Mouse (Mus musculus): ENCODE measurements at regions not wholly inside any gene's neighbourhood (a gene's known extent, or its start where the extent isn't known, plus 50 kb on each side); places are given as distances from the start of the nearest gene placed in this dataset.

- H3K36me3 ChIP-seq (ENCODE audit: control insufficient read depth, insufficient read depth, low read length) = no peaks in the 10 kb centered on the region
- no peak overlapping the region for H3K4me2 ChIP-seq (ENCODE audit: low read depth, low read length)
- no peaks in the 10 kb centered on the region for H3K4me1 ChIP-seq (ENCODE audit: control insufficient read depth, insufficient read depth, low read length)
- no peak overlapping the region for H3K4me3 ChIP-seq (ENCODE audit: low read depth, low read length)
- ATAC-seq (ENCODE audit: low read depth) = no peak
- WGBS = 89% methylated on average over 3 of the region's 3 CpGs
- no peak overlapping the region for H3K9ac ChIP-seq (replicated peaks; ENCODE audit: low read depth, low read length)
- H3K27me3 ChIP-seq (ENCODE audit: control insufficient read depth, insufficient read depth, low read length) = no peaks in the 10 kb centered on the region
- no peak overlapping the region for H3K27ac ChIP-seq (ENCODE audit: low read depth, low read length)
- no peaks in the 10 kb centered on the region for H3K9me3 ChIP-seq (ENCODE audit: control insufficient read depth, low read length)
Measured at GRCm38 (mm10) chr15:42231692-42232091, 2097.5 kb downstream of the 9330182O14Rik start.

- no peak for ATAC-seq (ENCODE audit: low read depth)
- H3K4me2 ChIP-seq (ENCODE audit: low read depth, low read length) = no peak overlapping the region
- WGBS = 94% methylated on average over 1 of the region's 1 CpGs
Measured at GRCm38 (mm10) chr15:42246812-42247211, 2112.6 kb downstream of the 9330182O14Rik start.

GRCm38 (mm10) chr15:42252730-42253330 lies 2118.7 kb downstream of the 9330182O14Rik start:
- H3K27ac ChIP-seq (ENCODE audit: low read depth, low read length) = no peak overlapping the region
- H3K4me2 ChIP-seq (ENCODE audit: low read depth, low read length) = no peak overlapping the region
- H3K4me1 ChIP-seq (ENCODE audit: control insufficient read depth, insufficient read depth, low read length) = no peaks in the 10 kb centered on the region
- WGBS = 79% methylated on average over 2 of the region's 2 CpGs
- H3K9ac ChIP-seq (replicated peaks; ENCODE audit: low read depth, low read length) = no peak overlapping the region
- H3K27me3 ChIP-seq (ENCODE audit: control insufficient read depth, insufficient read depth, low read length) = no peaks in the 10 kb centered on the region
- ATAC-seq (ENCODE audit: low read depth) = no peak
- H3K36me3 ChIP-seq (ENCODE audit: control insufficient read depth, insufficient read depth, low read length) = no peaks in the 10 kb centered on the region
- no peaks in the 10 kb centered on the region for H3K9me3 ChIP-seq (ENCODE audit: control insufficient read depth, low read length)
- no peak overlapping the region for H3K4me3 ChIP-seq (ENCODE audit: low read depth, low read length)

More at GRCm38 (mm10) chr15:42246812-42247211, 2112.6 kb downstream of the 9330182O14Rik start:
- H3K4me3 ChIP-seq (ENCODE audit: low read depth, low read length) = no peak overlapping the region
- H3K4me1 ChIP-seq (ENCODE audit: control insufficient read depth, insufficient read depth, low read length) = no peaks in the 10 kb centered on the region
- no peaks in the 10 kb centered on the region for H3K9me3 ChIP-seq (ENCODE audit: control insufficient read depth, low read length)
- no peak overlapping the region for H3K9ac ChIP-seq (replicated peaks; ENCODE audit: low read depth, low read length)
- H3K27ac ChIP-seq (ENCODE audit: low read depth, low read length) = no peak overlapping the region
- no peaks in the 10 kb centered on the region for H3K27me3 ChIP-seq (ENCODE audit: control insufficient read depth, insufficient read depth, low read length)
- no peaks in the 10 kb centered on the region for H3K36me3 ChIP-seq (ENCODE audit: control insufficient read depth, insufficient read depth, low read length)

GRCm38 (mm10) chr15:42256343-42256742 lies 2122.2 kb downstream of the 9330182O14Rik start:
- no peaks in the 10 kb centered on the region for H3K9me3 ChIP-seq (ENCODE audit: control insufficient read depth, low read length)
- no peak overlapping the region for H3K4me2 ChIP-seq (ENCODE audit: low read depth, low read length)
- 56% methylated on average over 2 of the region's 2 CpGs for WGBS
- no peaks in the 10 kb centered on the region for H3K4me1 ChIP-seq (ENCODE audit: control insufficient read depth, insufficient read depth, low read length)
- no peak overlapping the region for H3K27ac ChIP-seq (ENCODE audit: low read depth, low read length)
- H3K9ac ChIP-seq (replicated peaks; ENCODE audit: low read depth, low read length) = no peak overlapping the region
- no peaks in the 10 kb centered on the region for H3K27me3 ChIP-seq (ENCODE audit: control insufficient read depth, insufficient read depth, low read length)
- no peak overlapping the region for H3K4me3 ChIP-seq (ENCODE audit: low read depth, low read length)
- H3K36me3 ChIP-seq (ENCODE audit: control insufficient read depth, insufficient read depth, low read length) = no peaks in the 10 kb centered on the region
- ATAC-seq (ENCODE audit: low read depth) = peak; percentile 38; the same call in 1 of the 2 replicates

- Histone ChIP-seq H3K4me3 (ENCODE audit: low read depth, low read length) (no peak overlapping the region), H3K4me1 (ENCODE audit: control insufficient read depth, insufficient read depth, low read length) (no peaks in the 10 kb centered on the region), H3K36me3 (ENCODE audit: control insufficient read depth, insufficient read depth, low read length) (no peaks in the 10 kb centered on the region), H3K9ac (replicated peaks; ENCODE audit: low read depth, low read length) (no peak overlapping the region), H3K4me2 (ENCODE audit: low read depth, low read length) (no peak overlapping the region), H3K27me3 (ENCODE audit: control insufficient read depth, insufficient read depth, low read length) (no peaks in the 10 kb centered on the region), H3K9me3 (ENCODE audit: control insufficient read depth, low read length) (no peaks in the 10 kb centered on the region), H3K27ac (ENCODE audit: low read depth, low read length) (no peak overlapping the region)
- 75% methylated on average over 1 of the region's 1 CpGs for WGBS
- no peak for ATAC-seq (ENCODE audit: low read depth)
Measured at GRCm38 (mm10) chr15:42275117-42275516, 2141.0 kb downstream of the 9330182O14Rik start.

GRCm38 (mm10) chr15:42277247-42277646 lies 2143.1 kb downstream of the 9330182O14Rik start:
- no peak for ATAC-seq (ENCODE audit: low read depth)
- 81% methylated on average over 2 of the region's 2 CpGs for WGBS

GRCm38 (mm10) chr15:42280810-42281209 lies 2146.6 kb downstream of the 9330182O14Rik start:
- 96% methylated on average over 3 of the region's 3 CpGs for WGBS
- Histone ChIP-seq H3K36me3 (ENCODE audit: control insufficient read depth, insufficient read depth, low read length) (no peaks in the 10 kb centered on the region), H3K27me3 (ENCODE audit: control insufficient read depth, insufficient read depth, low read length) (no peaks in the 10 kb centered on the region), H3K4me2 (ENCODE audit: low read depth, low read length) (no peak overlapping the region), H3K9ac (replicated peaks; ENCODE audit: low read depth, low read length) (no peak overlapping the region), H3K4me3 (ENCODE audit: low read depth, low read length) (no peak overlapping the region), H3K4me1 (ENCODE audit: control insufficient read depth, insufficient read depth, low read length) (no peaks in the 10 kb centered on the region), H3K9me3 (ENCODE audit: control insufficient read depth, low read length) (no peaks in the 10 kb centered on the region), H3K27ac (ENCODE audit: low read depth, low read length) (no peak overlapping the region)
- no peak for ATAC-seq (ENCODE audit: low read depth)

More at GRCm38 (mm10) chr15:42277247-42277646, 2143.1 kb downstream of the 9330182O14Rik start:
- no peak overlapping the region for H3K4me3 ChIP-seq (ENCODE audit: low read depth, low read length)
- H3K4me1 ChIP-seq (ENCODE audit: control insufficient read depth, insufficient read depth, low read length) = no peaks in the 10 kb centered on the region
- no peak overlapping the region for H3K9ac ChIP-seq (replicated peaks; ENCODE audit: low read depth, low read length)
- H3K27ac ChIP-seq (ENCODE audit: low read depth, low read length) = no peak overlapping the region
- H3K4me2 ChIP-seq (ENCODE audit: low read depth, low read length) = no peak overlapping the region
- no peaks in the 10 kb centered on the region for H3K9me3 ChIP-seq (ENCODE audit: control insufficient read depth, low read length)
- no peaks in the 10 kb centered on the region for H3K36me3 ChIP-seq (ENCODE audit: control insufficient read depth, insufficient read depth, low read length)
- H3K27me3 ChIP-seq (ENCODE audit: control insufficient read depth, insufficient read depth, low read length) = no peaks in the 10 kb centered on the region

- H3K27ac ChIP-seq (ENCODE audit: low read depth, low read length) = no peak overlapping the region
- H3K9ac ChIP-seq (replicated peaks; ENCODE audit: low read depth, low read length) = no peak overlapping the region
- WGBS = 75% methylated on average over 4 of the region's 4 CpGs
- no peaks in the 10 kb centered on the region for H3K36me3 ChIP-seq (ENCODE audit: control insufficient read depth, insufficient read depth, low read length)
- H3K9me3 ChIP-seq (ENCODE audit: control insufficient read depth, low read length) = no peaks in the 10 kb centered on the region
- no peak for ATAC-seq (ENCODE audit: low read depth)
- no peaks in the 10 kb centered on the region for H3K27me3 ChIP-seq (ENCODE audit: control insufficient read depth, insufficient read depth, low read length)
- no peaks in the 10 kb centered on the region for H3K4me1 ChIP-seq (ENCODE audit: control insufficient read depth, insufficient read depth, low read length)
- H3K4me2 ChIP-seq (ENCODE audit: low read depth, low read length) = no peak overlapping the region
- no peak overlapping the region for H3K4me3 ChIP-seq (ENCODE audit: low read depth, low read length)
Measured at GRCm38 (mm10) chr15:42296406-42296805, 2162.2 kb downstream of the 9330182O14Rik start.

GRCm38 (mm10) chr15:42297430-42297829 lies 2163.3 kb downstream of the 9330182O14Rik start:
- no peak overlapping the region for H3K27ac ChIP-seq (ENCODE audit: low read depth, low read length)
- H3K36me3 ChIP-seq (ENCODE audit: control insufficient read depth, insufficient read depth, low read length) = no peaks in the 10 kb centered on the region
- H3K27me3 ChIP-seq (ENCODE audit: control insufficient read depth, insufficient read depth, low read length) = no peaks in the 10 kb centered on the region
- H3K4me2 ChIP-seq (ENCODE audit: low read depth, low read length) = no peak overlapping the region
- no peak for ATAC-seq (ENCODE audit: low read depth)
- H3K9ac ChIP-seq (replicated peaks; ENCODE audit: low read depth, low read length) = no peak overlapping the region
- no peaks in the 10 kb centered on the region for H3K9me3 ChIP-seq (ENCODE audit: control insufficient read depth, low read length)
- H3K4me3 ChIP-seq (ENCODE audit: low read depth, low read length) = no peak overlapping the region
- H3K4me1 ChIP-seq (ENCODE audit: control insufficient read depth, insufficient read depth, low read length) = no peaks in the 10 kb centered on the region

All from neural tube, embryonic 14.5 days (tissue).